Mouse (Mus musculus): ENCODE results near the gene Cnmd. TPM values are rescaled to one million over a fixed set of nuclear protein-coding genes. Genes with fewer than 3 reads are reported as not detected.
A peak's percentile ranks its signal among the peaks of the same experiment; 100 is the strongest.

The Cnmd gene
- total RNA-seq (2021): 1 to 10 TPM; 1.8 to 2.6 TPM
- long read RNA-seq, experiment 1, partial matches to known transcripts: 0 of 2 reads
- long read RNA-seq, experiment 1, other reads (novel, unspliced or antisense): 1 of 2 reads
- long read RNA-seq, experiment 2, partial matches to known transcripts: 1 of 5 reads
- long read RNA-seq, experiment 2, other reads (novel, unspliced or antisense): 1 of 5 reads

DNA sequence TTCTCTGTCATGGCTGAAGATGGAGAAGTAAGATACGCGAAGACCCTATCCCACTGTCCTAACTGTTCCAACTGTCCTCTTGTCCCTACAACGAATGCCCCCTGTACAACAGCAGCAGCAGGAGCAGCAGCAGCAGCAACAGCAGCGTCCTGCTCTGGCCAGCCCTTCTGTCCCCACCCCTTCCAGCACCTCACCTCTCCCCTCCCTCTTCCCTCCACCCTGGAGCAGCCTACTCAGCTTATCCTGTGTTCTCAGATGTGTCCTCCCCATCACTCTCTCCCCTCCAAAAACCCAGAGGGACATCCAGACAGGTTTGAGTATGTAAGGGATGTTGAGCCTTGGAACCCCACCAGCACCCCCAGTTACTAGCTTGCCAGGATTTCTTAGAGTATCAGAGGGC lies at the start of gene Cnmd:
Gene Cnmd (minus strand): TSS at position 170 of the 400 bp plus-strand sequence.
- no peak for DNase-seq (ENCODE audit: low spot score in 2 of 2)

DNA sequence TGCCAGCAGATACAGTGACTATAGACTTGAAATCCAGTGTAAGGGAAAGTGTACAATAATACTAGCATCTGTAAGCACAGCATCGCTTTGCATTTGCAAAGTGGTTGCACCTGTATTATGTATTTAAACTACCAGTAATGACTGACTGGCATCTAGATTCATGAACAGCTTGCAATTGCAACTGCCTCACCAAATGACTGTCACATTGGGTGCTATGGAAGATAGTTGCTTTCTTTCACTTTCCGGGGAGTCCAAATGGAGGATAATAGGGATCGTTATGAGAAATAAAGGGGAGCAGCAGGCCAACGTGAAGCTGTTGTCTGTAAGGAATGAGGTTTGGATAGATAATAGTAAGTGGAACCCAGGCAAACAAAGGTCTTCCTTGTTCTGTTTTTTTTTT lies 49.3 kb upstream of the Cnmd start:
- peak in 1 of 2 experiments; percentile 66 for DNase-seq (ENCODE audit: low spot score in 2 of 2)

DNA sequence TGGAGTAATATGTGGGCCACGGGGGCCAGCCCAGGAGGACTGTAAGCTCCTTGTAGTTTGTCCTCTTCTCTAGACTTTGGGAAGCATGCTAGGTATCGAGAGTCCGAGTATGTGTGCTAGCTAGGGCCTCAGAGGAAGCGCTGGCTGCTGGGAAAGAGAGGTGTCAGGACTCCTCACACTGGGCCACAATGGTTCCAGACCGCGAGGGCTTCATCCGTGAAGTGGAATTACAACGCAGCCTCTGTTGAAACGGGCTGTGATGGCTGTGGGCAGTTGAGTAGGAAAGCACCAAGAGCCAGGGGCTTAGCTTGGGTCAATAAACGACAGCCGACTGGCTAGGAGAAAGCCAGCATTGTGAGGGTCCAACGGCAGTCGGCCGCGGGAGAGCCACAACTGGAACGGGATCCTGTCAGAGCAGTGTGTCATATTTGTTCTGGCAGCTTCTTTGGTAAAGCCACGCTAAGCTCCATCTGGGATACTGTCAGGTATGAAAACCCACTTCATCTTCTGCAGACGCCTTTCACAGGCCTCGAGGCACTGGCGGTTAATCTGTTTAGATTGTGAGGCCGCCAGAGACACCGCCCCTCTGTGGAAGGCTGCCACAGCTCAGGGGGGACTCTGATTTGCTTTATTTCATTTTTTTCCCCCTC lies 41.7 kb upstream of the Cnmd start:
- no peak for DNase-seq (ENCODE audit: low spot score in 2 of 2)

DNA sequence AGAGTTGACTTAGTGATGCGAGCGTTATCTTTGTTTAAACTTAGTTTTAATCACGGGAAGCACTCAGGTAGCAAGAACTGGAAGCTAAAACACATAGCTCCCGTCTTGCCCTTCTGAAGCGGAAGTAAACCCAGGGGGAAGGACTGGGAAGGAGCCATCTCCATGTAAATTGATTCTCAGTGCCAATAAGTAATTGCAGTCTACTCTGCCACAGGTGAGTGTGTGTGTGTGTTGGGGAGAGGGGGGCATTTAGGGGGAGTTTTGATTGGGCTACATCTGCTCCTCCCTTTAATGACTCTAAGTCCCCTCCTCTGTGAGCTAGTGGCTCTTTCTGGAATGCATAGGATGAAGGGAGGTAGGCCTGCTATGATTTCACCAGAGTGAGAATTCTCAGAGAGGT lies 39.6 kb upstream of the Cnmd start:
- DNase-seq (ENCODE audit: low spot score in 2 of 2): no peak

DNA sequence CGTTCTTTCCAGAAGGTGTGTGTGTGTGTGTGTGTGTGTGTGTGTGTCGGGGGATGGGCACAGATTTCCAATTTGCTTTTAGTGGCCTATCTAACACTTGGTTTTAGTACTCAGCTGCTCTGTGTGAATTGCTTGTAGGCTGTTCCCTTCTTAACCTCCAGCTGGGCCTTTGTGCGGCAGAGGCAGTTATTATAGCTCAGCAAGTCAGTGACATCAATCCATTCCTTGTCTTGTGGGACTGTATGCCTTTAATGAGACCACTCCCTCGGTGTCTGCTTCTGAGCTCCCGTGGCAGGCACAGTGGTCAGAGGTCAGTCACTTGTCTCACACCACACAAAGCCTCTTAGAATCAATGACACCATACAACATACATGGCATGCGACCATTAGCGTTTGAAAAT lies 39.1 kb upstream of the Cnmd start:
- DNase-seq (ENCODE audit: low spot score in 2 of 2): no peak

DNA sequence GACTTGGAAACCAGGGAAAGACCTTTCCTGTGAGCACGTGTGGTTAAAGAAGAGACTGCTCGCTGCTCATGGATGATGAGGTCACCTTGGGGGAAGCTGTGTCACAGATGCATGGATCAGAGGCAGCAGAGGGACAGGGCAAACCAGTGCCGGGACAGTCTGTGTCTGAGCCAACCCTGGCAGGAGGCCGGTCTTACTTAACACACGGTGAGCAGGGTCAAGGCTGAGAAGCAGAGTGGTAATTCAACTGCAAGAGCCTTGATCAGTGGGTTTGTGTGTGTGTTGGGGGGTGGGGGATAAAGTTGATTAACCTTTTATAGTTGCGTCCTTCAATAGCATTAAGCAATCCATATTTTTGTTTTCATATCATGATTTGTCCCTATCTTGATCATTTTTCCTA lies 37.4 kb upstream of the Cnmd start:
- DNase-seq (ENCODE audit: low spot score in 2 of 2): no peak

DNA sequence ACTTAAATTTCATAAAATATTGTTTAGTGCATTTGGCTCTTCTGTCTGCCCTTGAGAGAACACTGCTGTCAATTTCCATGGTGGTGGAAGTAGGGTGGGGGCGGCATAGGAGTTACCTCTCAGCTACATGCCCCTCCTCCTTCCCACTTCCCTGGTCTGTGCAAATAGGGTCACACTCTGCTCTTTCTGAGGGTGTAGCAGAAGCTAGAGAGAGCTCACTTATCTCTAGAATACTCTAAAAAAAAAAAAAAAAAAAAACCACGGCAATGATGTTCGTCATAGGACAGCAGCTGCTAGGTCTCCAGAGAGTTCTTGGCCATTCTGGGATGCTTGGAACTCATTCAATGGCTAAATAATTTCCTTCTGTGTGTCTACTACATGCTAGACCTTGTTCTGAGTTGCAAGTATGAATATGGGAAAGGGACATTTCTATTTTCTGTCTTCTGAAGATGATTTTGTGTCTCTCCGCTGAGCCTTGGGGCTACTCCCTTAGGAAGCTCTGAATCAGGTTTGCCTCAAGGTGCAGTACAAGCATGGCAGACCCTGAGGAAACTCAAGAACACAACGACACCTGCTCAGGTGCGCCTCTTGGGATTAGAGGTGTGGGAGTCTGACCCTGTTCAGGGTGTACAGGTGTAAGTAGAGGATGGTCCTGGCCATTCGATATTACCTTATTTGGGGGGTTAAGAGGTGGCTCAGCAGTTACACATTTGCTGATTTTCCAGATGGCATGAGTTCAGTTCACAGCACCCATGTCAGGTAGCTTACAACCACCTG lies 28.3 kb upstream of the Cnmd start:
- DNase-seq (ENCODE audit: low spot score in 2 of 2): no peak

GRCm38 (mm10) chr14:79680652-79681051 lies 18.7 kb upstream of the Cnmd start:
- no peak for DNase-seq (ENCODE audit: low spot score in 2 of 2)

- peak in 1 of 2 experiments; percentile 47 for DNase-seq (ENCODE audit: low spot score in 2 of 2)
Measured at GRCm38 (mm10) chr14:79677891-79678687, 16.1 kb upstream of the Cnmd start.

DNA sequence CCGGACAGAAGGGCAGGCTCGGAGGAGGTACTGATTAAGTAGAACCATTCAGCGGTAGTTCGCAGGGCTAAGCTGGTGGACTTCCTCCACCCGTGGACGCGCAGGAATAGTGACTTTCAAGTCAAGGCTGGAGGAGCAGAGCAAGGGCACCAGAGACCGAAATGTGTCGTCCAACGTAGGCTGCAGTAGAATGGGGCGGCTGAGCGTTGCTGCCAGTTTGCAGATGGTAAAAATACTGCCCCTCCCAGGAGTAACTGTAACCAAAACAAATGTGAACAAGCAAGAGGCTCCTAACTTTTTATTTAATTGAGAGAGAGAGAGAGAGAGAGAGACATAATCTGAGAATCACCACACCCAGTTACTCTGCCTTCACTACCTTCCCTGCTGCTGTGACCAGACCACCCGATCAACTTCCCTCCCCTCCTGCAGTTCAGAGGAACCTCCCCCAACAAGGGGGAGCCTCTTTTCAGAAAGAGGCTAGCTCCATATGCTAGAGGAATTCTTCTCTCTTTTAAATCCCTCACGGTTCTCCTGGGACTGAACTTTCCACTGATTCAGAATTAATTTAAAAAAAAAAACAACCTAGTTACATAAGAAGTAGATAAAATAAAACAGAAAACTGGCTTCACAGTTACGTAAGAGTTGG lies 15.3 kb upstream of the Cnmd start:
- DNase-seq (ENCODE audit: low spot score in 2 of 2): no peak

DNA sequence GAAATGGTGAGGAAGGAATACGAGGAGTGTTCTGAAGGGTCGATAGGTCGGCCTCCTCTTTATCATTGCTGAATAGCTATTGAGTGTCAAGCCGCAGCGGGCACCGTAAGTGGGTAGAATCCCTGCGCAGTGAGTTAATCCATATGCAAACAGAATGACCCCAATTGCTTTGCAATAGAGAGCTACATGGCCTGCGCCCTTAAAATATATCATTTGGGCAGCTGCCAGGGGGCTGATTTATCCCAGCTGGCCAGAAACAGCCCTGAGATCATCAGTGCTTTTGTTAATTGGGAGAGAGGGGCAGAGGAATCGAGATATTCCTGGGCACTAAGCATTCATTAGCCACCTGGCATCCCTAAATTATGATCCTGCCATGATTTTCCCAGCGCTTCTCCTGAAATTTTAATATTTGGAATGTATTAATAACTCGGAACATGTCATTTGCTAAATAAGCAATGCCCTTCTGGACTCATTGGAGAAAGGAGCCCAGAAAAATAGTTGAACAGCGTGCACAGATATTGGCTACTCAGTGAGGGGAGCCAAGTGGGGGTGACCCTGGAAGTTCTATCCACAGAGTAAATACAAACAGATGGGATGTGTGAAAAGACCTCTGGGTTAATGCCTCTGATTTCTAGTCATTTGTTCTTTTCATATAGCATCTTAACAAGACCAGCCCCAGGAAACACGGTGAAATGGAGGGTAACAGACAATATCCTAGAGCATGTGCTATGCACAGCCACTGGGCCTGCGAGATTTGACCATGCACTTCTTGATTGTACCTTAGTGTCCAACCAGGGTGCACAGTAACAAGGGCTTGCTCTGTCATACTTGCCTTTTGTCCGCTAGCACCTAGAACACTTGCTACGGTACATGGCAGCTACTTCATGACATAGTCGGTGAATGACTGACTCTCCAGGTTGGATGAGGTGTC lies 11.4 kb upstream of the Cnmd start:
- peak in 1 of 2 experiments; percentile 60 for DNase-seq (ENCODE audit: low spot score in 2 of 2)

GRCm38 (mm10) chr14:79672567-79672966 lies 10.6 kb upstream of the Cnmd start:
- DNase-seq (ENCODE audit: low spot score in 2 of 2): no peak

DNA sequence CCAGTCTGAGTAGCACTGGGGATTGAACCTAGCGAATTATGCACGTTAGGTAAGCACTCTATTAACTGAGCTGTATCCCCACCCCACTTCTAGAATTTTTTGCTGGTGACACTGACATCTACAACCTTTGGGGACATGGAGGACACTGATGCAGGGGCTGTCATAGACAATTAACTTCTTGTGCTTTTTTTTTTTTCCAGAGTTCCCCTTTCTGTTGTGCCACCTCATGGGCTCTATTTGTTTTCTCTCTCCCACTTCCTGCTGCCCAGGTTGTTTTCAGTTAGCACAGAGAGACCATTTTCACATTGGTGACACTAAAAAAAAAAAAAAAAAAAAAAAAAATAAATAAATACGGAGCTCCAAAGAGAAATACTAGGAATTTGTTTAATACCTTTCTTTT lies 9.0 kb upstream of the Cnmd start:
- DNase-seq (ENCODE audit: low spot score in 2 of 2): no peak

- DNase-seq (ENCODE audit: low spot score in 2 of 2): peak; percentile 38 to 54
Measured at GRCm38 (mm10) chr14:79661005-79661917, 709 bp downstream of the Cnmd start.

GRCm38 (mm10) chr14:79660467-79660866 lies 1.5 kb downstream of the Cnmd start:
- no peak for DNase-seq (ENCODE audit: low spot score in 2 of 2)

GRCm38 (mm10) chr14:79658748-79659508 lies 3.0 kb downstream of the Cnmd start:
- peak in 1 of 2 experiments; percentile 21 for DNase-seq (ENCODE audit: low spot score in 2 of 2)

DNA sequence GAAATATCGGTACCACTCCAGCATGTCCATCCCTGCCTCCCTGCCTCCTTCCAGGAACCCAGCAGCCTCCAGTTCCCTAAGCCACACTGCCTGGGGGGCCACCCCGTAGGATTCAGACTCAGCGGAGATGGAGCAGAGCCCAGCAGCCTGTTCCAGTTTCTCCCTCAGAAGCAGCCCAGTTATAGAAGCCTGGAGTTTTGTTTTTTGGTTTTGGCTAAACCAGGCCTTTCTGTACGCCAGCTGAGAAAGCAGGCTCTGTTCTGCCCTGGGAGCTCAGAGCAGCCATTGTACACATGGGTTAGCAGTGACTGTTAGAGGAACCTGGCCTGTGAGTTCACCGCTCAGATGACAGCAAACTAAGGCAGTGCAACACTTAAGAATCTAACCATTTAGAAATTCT lies 3.7 kb downstream of the Cnmd start:
- peak; percentile 62 to 87 for DNase-seq (ENCODE audit: low spot score in 2 of 2)

- no peak for DNase-seq (ENCODE audit: low spot score in 2 of 2)
Measured at GRCm38 (mm10) chr14:79652654-79653053, 9.3 kb downstream of the Cnmd start.
